Mouse (Mus musculus): ENCODE data around the gene Abca14. TPM values are rescaled to one million over a fixed set of nuclear protein-coding genes. Genes with fewer than 3 reads are reported as not detected.

Abca14 gene
- polyA plus RNA-seq, 1 experiment: 0.20 TPM

DNA sequence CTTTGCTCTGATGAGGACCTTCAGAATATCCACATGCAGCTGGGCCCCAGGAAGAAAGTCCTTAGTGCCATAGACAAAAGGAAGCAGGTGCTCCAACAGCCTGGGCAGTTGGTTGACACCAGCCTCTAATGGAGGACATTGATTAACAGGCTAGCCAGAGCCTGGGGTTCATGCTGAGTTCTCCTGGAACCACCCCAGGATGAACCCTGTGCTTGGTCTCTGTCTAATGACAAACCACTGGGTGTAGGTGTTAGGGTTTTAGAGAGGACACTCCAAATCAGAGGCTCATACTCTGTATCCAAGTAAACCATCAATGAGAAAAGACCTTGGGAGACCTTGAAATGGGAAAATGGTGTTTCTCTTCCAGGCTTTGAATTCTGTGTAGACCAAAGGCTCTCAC is 20.9 kb upstream of the Abca14 start:
- TF ChIP-seq POLR2A (IDR thresholded peaks at IDR 0.05; ENCODE audit: low read depth, low read length) (no peak), CTCF (IDR thresholded peaks at IDR 0.05; ENCODE audit: extremely low read depth, insufficient read length, insufficient replicate concordance, low read depth, low read length) (no peak)

DNA sequence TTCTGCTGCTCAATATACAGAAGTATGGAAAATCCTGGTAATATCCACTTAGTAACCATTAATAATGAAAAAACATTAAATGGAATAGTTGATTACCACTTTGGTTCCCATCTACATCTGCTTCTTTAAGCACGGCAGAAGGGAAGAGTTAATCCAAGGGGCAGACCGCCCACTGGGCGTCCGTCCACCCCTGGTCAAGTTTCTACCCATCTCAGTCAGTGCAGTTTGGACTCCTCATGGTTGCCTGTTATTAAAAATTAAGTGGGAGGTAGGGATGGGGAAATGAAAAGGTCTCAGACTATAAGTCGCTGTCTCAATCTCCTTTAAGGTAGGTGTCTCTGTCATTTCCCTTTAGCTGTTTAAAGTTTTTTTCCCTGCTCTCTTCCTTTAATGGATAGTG is 14.8 kb upstream of the Abca14 start:
- peak overlapping the region; percentile 90 for H3K27ac ChIP-seq (ENCODE audit: insufficient read depth, low read depth, low read length)
- H3K4me3 ChIP-seq (ENCODE audit: low read depth, low read length): no peak overlapping the region
- 46% methylated on average over 5 of the region's 5 CpGs for WGBS

More for the DNA sequence above, 20.9 kb upstream of the Abca14 start:
- peaks cover 17% of the 10 kb centered on the region; the same call in 1 of the 2 replicates for H3K4me1 ChIP-seq (ENCODE audit: control insufficient read depth, insufficient read depth, insufficient read length, low read length)
- no peak overlapping the region for H3K27ac ChIP-seq (ENCODE audit: insufficient read depth, low read depth, low read length)
- no peaks in the 10 kb centered on the region for H3K27me3 ChIP-seq (ENCODE audit: control insufficient read depth, insufficient read depth, low read length)
- H3K4me3 ChIP-seq (ENCODE audit: low read depth, low read length): no peak overlapping the region
- peaks cover 52% of the 10 kb centered on the region for H3K36me3 ChIP-seq (ENCODE audit: control insufficient read depth, insufficient read depth, low read length)

DNA sequence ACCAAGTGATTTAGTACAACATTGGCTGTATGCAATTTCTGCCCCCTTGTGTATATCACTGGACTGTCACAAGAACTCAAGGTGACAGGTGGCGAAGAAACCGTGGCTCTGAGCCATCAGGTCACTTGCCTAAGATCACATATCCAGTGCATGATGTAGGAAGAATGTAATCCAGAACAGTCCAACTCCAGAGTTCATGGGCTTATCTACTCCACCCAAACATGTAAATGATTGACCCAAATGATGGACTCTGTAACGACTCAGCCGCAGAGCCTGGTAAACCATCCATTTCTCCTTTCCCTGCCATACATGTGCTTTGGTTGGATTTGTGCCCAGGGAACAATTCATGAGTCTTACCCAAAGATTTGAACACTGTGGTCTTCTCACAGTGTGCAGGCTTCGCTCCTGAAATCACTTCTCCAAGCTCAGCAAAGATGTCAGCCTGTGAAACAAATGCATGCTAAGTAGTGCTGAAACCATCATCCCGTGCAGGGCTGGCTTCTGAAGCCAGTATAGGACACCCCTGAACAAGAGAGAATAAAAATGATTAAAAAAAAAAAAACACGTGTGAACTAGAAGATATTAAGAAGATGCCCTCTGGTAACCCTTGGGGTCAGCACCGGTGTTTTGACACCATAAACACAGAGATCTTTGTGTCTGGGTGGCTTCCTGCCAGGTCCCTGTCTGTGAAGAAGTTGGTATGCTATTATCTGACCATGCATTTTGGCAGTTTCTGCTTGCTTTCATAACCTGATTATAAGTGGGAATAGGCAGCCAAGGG is 14.2 kb upstream of the Abca14 start:
- peak overlapping the region; percentile 80 for H3K27ac ChIP-seq (ENCODE audit: insufficient read depth, low read depth, low read length)
- TF ChIP-seq POLR2A (IDR thresholded peaks at IDR 0.05; ENCODE audit: low read depth, low read length) (no peak), CTCF (IDR thresholded peaks at IDR 0.05; ENCODE audit: extremely low read depth, insufficient read length, insufficient replicate concordance, low read depth, low read length) (no peak)
- peaks cover 7% of the 10 kb centered on the region for H3K36me3 ChIP-seq (ENCODE audit: control insufficient read depth, insufficient read depth, low read length)
- H3K27me3 ChIP-seq (ENCODE audit: control insufficient read depth, insufficient read depth, low read length): no peaks in the 10 kb centered on the region
- no peak overlapping the region for H3K4me3 ChIP-seq (ENCODE audit: low read depth, low read length)
- peaks cover 25% of the 10 kb centered on the region for H3K4me1 ChIP-seq (ENCODE audit: control insufficient read depth, insufficient read depth, insufficient read length, low read length)
- WGBS: 16% methylated on average over 8 of the region's 8 CpGs

More for the DNA sequence above, 14.8 kb upstream of the Abca14 start:
- Histone ChIP-seq H3K27me3 (ENCODE audit: control insufficient read depth, insufficient read depth, low read length) (no peaks in the 10 kb centered on the region), H3K36me3 (ENCODE audit: control insufficient read depth, insufficient read depth, low read length) (peaks cover 13% of the 10 kb centered on the region), H3K4me1 (ENCODE audit: control insufficient read depth, insufficient read depth, insufficient read length, low read length) (peaks cover 25% of the 10 kb centered on the region)
- TF ChIP-seq POLR2A (IDR thresholded peaks at IDR 0.05; ENCODE audit: low read depth, low read length): no peak
- no peak for TF ChIP-seq CTCF (IDR thresholded peaks at IDR 0.05; ENCODE audit: extremely low read depth, insufficient read length, insufficient replicate concordance, low read depth, low read length)

DNA sequence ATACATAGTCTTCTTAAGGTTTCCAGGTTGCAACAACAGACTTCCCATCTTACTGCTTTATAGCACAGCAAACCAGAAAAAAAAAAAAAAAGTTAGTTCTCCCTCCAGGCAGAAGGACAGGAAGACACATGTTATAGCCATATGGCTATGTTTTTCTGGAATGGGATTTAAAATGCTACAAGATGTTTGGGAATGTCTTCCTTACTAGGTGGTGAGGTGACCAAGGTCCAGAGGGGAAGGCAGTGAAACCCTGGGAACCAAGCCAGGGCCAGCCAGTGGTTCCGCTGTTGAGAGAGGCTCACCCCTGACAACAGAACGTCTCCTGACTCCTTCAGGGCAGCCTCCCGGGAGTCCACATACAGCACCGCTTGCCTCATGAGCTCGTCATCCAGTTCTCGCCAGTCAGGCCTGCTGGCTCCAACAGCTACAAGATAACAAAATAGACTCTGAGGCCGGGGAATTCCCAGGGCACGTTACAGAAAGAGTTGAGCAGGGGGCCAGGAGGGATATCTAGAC is 13.6 kb upstream of the Abca14 start:
- 15% methylated on average over 8 of the region's 8 CpGs for WGBS
- peak overlapping the region; percentile 80 for H3K27ac ChIP-seq (ENCODE audit: insufficient read depth, low read depth, low read length)

DNA sequence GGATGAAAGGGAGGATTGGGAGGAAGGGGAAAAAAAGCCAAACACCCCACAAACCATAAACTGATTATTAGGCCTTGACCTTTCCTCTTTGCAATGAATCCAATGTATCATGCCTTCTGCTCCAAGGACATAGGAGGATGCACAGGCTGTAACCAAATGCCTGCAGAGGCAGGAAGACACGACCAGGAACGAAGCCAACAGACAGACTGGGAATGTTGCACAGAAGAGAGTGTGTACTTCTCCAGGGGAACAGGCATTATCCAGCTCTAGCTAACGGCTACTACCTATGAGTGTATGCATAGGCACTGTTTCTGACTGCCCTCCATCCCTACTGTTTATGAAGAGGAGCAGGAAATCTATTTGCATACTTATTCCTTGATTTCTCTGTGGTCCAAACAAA is 11.6 kb upstream of the Abca14 start:
- TF ChIP-seq CTCF (IDR thresholded peaks at IDR 0.05; ENCODE audit: extremely low read depth, insufficient read length, insufficient replicate concordance, low read depth, low read length) (no peak), POLR2A (IDR thresholded peaks at IDR 0.05; ENCODE audit: low read depth, low read length) (no peak)
- 57% methylated on average over 3 of the region's 3 CpGs for WGBS
- Histone ChIP-seq H3K27ac (ENCODE audit: insufficient read depth, low read depth, low read length) (no peak overlapping the region), H3K36me3 (ENCODE audit: control insufficient read depth, insufficient read depth, low read length) (no peaks in the 10 kb centered on the region), H3K4me1 (ENCODE audit: control insufficient read depth, insufficient read depth, insufficient read length, low read length) (peaks cover 15% of the 10 kb centered on the region), H3K4me3 (ENCODE audit: low read depth, low read length) (no peak overlapping the region), H3K27me3 (ENCODE audit: control insufficient read depth, insufficient read depth, low read length) (no peaks in the 10 kb centered on the region)

More for the DNA sequence above, 13.6 kb upstream of the Abca14 start:
- H3K4me1 ChIP-seq (ENCODE audit: control insufficient read depth, insufficient read depth, insufficient read length, low read length): peaks cover 25% of the 10 kb centered on the region
- no peak for TF ChIP-seq POLR2A (IDR thresholded peaks at IDR 0.05; ENCODE audit: low read depth, low read length)
- TF ChIP-seq CTCF (IDR thresholded peaks at IDR 0.05; ENCODE audit: extremely low read depth, insufficient read length, insufficient replicate concordance, low read depth, low read length): no peak
- no peaks in the 10 kb centered on the region for H3K27me3 ChIP-seq (ENCODE audit: control insufficient read depth, insufficient read depth, low read length)
- H3K4me3 ChIP-seq (ENCODE audit: low read depth, low read length): no peak overlapping the region
- peaks cover 4% of the 10 kb centered on the region for H3K36me3 ChIP-seq (ENCODE audit: control insufficient read depth, insufficient read depth, low read length)

DNA sequence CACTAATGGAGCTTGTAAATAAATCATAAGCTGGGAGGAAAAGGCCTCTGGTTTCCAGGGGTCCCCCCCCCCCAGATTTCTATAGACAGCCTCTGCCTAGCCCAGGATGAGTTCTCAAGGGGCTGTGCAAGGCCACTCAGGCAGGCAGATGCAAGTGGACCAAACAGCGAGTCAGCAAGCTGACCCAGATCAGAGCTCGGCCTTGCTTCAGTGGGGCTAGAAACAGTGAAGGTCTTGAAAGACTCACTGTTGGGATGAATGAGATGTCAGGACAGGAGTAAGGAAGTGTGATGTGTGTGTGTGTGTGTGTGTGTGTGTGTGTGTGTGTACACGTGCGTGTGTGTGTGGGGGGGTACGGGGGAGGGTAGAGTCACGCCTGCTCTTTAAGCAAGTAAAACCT is 10.9 kb upstream of the Abca14 start:
- Histone ChIP-seq H3K36me3 (ENCODE audit: control insufficient read depth, insufficient read depth, low read length) (no peaks in the 10 kb centered on the region), H3K27me3 (ENCODE audit: control insufficient read depth, insufficient read depth, low read length) (no peaks in the 10 kb centered on the region), H3K4me1 (ENCODE audit: control insufficient read depth, insufficient read depth, insufficient read length, low read length) (peaks cover 15% of the 10 kb centered on the region), H3K27ac (ENCODE audit: insufficient read depth, low read depth, low read length) (no peak overlapping the region), H3K4me3 (ENCODE audit: low read depth, low read length) (no peak overlapping the region)
- WGBS: 85% methylated on average over 6 of the region's 6 CpGs
- no peak for TF ChIP-seq CTCF (IDR thresholded peaks at IDR 0.05; ENCODE audit: extremely low read depth, insufficient read length, insufficient replicate concordance, low read depth, low read length)
- TF ChIP-seq POLR2A (IDR thresholded peaks at IDR 0.05; ENCODE audit: low read depth, low read length): no peak

DNA sequence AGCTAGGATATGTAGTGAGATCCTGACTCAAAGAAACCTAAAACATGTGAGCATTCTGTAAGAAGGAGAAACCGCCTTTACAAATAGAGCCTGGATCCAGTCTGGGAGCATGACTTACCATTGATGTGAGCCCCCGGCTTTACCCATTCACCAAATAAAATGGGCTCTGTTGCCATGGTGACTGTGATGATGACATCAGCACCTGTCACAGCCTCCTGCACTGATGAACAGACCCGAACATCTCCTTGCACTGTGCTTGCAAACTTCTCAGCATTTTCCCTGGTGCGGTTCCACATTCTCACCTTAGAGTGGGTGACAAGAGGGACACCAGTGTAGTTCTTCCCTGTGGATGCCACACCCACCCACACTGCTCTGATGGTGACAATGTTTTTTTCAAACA is 8.6 kb upstream of the Abca14 start:
- H3K27me3 ChIP-seq (ENCODE audit: control insufficient read depth, insufficient read depth, low read length): no peaks in the 10 kb centered on the region
- H3K4me1 ChIP-seq (ENCODE audit: control insufficient read depth, insufficient read depth, insufficient read length, low read length): peaks cover 6% of the 10 kb centered on the region; the same call in 1 of the 2 replicates
- TF ChIP-seq CTCF (IDR thresholded peaks at IDR 0.05; ENCODE audit: extremely low read depth, insufficient read length, insufficient replicate concordance, low read depth, low read length) (no peak), POLR2A (IDR thresholded peaks at IDR 0.05; ENCODE audit: low read depth, low read length) (no peak)
- 88% methylated on average over 4 of the region's 4 CpGs for WGBS
- H3K36me3 ChIP-seq (ENCODE audit: control insufficient read depth, insufficient read depth, low read length): no peaks in the 10 kb centered on the region
- no peak overlapping the region for H3K4me3 ChIP-seq (ENCODE audit: low read depth, low read length)
- no peak overlapping the region for H3K27ac ChIP-seq (ENCODE audit: insufficient read depth, low read depth, low read length)
